Mouse (Mus musculus): Measurements from ENCODE around the gene E2f2. TPM values are rescaled to one million over a fixed set of nuclear protein-coding genes. Genes with fewer than 3 reads are reported as not detected.

The E2f2 gene
- polyA plus RNA-seq, 1 experiment from 2014 or later: 8.1 TPM

DNA sequence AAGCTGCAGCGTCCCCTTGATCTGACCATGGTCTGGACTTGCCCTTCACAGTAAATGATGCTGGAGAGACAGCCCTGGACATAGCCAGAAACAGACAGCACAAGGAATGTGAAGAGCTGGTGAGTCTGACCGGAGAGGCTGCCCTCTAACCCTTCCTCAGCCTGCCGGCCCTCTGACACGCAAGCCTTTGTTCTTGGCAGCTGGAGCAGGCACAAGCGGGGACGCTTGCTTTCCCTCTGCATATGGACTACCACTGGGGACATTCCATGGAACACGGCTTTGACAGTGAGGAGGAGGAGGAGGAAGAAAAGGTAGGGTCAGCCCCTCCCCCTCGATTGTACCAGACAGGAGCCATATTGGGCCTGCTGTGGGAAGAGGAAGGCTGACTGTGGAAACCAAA, 68.8 kb downstream of the E2f2 start:
- ATAC-seq: no peak
- Histone ChIP-seq H3K36me3 (0 out of 2 replicates have a peak, but pooled peaks cover 13% of the 10 kb centered on the region), H3K4me2 (replicated peaks) (no peak overlapping the region), H3K4me1 (replicated peaks) (peaks cover 10% of the 10 kb centered on the region; the same call in 1 of the 2 replicates), H3K9ac (no peak overlapping the region), H3K9me3 (no peaks in the 10 kb centered on the region), H3K27me3 (replicated peaks) (peaks cover 9% of the 10 kb centered on the region; the same call in 1 of the 2 replicates), H3K27ac (no peak overlapping the region), H3K4me3 (replicated peaks) (no peak overlapping the region)
- 75% methylated on average over 8 of the region's 8 CpGs for WGBS

DNA sequence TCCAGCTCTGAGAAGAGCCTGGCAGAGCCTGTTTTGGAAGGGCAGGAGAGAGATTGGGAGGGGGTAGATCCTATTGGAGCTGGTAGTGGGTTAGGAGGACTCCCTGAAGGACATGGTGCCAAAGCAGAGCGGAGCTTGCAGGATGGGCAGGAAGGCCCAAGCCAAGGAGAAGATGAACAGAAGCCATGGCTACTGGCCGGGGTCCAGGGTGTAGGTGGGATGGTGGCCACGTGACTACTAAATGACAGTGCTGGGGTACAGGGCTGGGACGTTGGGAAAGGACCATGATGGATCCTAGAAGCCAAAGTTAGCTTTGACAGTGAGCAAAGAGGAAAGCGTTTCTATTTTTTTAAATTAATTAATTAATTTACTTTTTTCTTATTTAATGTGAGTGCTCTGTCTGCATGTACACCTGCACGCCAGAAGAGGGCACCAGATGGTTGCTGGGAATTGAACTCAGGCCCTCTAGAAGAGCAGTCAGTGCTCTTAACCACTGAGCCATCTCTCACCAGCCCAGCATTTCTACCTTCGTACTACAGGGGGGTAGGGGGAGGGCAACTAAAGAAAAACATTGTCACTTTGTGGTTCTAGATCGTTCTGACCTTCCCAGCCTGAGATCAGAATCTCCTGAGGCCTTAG, 70.0 kb downstream of the E2f2 start:
- H3K27me3 ChIP-seq (replicated peaks): peaks cover 9% of the 10 kb centered on the region
- H3K36me3 ChIP-seq: 0 out of 2 replicates have a peak, but pooled peaks cover 13% of the 10 kb centered on the region
- WGBS: 50% methylated on average over 8 of the region's 8 CpGs

DNA sequence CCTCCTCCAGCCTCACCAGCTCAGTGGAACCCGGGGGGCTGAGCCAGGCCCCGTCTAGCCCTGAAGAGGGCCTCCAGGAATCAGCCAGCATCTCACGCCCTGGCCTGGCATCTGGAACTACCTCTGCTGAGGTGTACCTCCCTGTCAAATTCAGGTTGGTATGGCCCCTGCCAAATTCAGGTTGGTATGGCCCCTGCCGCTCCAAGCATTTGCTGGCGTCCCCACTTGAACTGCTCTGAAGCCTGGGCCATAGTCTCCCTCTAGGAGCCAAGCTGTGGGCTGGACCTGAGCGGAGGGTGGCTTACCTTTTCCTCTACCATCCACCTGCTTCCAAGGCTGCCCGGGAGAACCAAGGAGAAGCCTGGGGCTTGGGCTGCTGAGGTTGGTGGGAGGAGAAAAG, 70.5 kb downstream of the E2f2 start:
- 0 out of 2 replicates have a peak, but pooled peaks cover 13% of the 10 kb centered on the region for H3K36me3 ChIP-seq
- H3K9me3 ChIP-seq: no peaks in the 10 kb centered on the region
- no peak overlapping the region for H3K4me3 ChIP-seq (replicated peaks)
- no peak for ATAC-seq
- H3K4me2 ChIP-seq (replicated peaks): no peak overlapping the region
- no peak overlapping the region for H3K27ac ChIP-seq
- H3K4me1 ChIP-seq (replicated peaks): peaks cover 27% of the 10 kb centered on the region
- 84% methylated on average over 7 of the region's 7 CpGs for WGBS
- H3K27me3 ChIP-seq (replicated peaks): peaks cover 14% of the 10 kb centered on the region
- no peak overlapping the region for H3K9ac ChIP-seq

More for the DNA sequence above, 70.0 kb downstream of the E2f2 start:
- no peak for ATAC-seq
- Histone ChIP-seq H3K9me3 (no peaks in the 10 kb centered on the region), H3K4me1 (replicated peaks) (peaks cover 22% of the 10 kb centered on the region), H3K9ac (no peak overlapping the region), H3K4me2 (replicated peaks) (no peak overlapping the region), H3K27ac (no peak overlapping the region), H3K4me3 (replicated peaks) (no peak overlapping the region)

DNA sequence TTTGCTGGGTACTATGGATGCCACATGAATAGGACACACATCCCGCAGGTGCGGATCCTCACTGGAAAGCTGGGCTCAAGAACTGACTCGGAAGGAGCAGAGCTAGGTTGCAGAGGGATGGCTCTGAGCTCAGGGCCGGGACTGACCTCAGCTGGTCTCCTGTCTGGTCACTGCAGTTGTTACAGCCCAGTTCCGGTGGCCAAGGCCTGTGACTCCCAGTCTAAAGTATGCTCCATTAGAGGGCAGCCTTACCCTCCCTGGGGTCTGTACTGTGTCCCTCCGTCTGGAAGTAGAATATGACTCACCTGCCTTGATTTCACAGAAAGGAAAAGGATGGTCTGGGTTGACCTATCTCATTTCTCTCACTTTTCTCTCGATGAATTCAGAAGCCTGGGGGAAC, 72.0 kb downstream of the E2f2 start:
- WGBS: 69% methylated on average over 7 of the region's 7 CpGs
- Histone ChIP-seq H3K4me3 (replicated peaks) (no peak overlapping the region), H3K4me1 (replicated peaks) (peaks cover 33% of the 10 kb centered on the region), H3K4me2 (replicated peaks) (no peak overlapping the region), H3K9me3 (no peaks in the 10 kb centered on the region), H3K27ac (no peak overlapping the region), H3K9ac (no peak overlapping the region), H3K36me3 (0 out of 2 replicates have a peak, but pooled peaks cover 13% of the 10 kb centered on the region), H3K27me3 (replicated peaks) (peaks cover 12% of the 10 kb centered on the region)
- no peak for ATAC-seq

Other genes starting within 250 kb of the E2f2 start
- gene Hmgcl, start 225.9 kb upstream of the E2f2 start, polyA plus RNA-seq (2015; fragmentation: Nextera tagmentation; extraction: Ambion mirVana): 105 and 113 TPM in 2 replicates
- 82.5 and 108 TPM in 2 replicates for gene Gale, start 208.7 kb upstream of the E2f2 start, polyA plus RNA-seq (2015; fragmentation: Nextera tagmentation; extraction: Ambion mirVana)
- gene Lypla2, start 199.8 kb upstream of the E2f2 start, polyA plus RNA-seq (2015; fragmentation: Nextera tagmentation; extraction: Ambion mirVana): 99.4 and 108 TPM in 2 replicates
- 51.6 TPM in 2 replicates for gene Pithd1, start 185.1 kb upstream of the E2f2 start, polyA plus RNA-seq (2015; fragmentation: Nextera tagmentation; extraction: Ambion mirVana)
- 34.3 and 34.4 TPM in 2 replicates for gene Eloa, start 150.6 kb upstream of the E2f2 start, polyA plus RNA-seq (2015; fragmentation: Nextera tagmentation; extraction: Ambion mirVana)
- gene Rpl11, start 119.0 kb upstream of the E2f2 start, polyA plus RNA-seq (2015; fragmentation: Nextera tagmentation; extraction: Ambion mirVana): 464 and 472 TPM in 2 replicates
- gene Id3, start 28.9 kb upstream of the E2f2 start, polyA plus RNA-seq (2015; fragmentation: Nextera tagmentation; extraction: Ambion mirVana): 269 and 285 TPM in 2 replicates
- 4.6 and 5.4 TPM in 2 replicates for gene Asap3, start 34.0 kb downstream of the E2f2 start, polyA plus RNA-seq (2015; fragmentation: Nextera tagmentation; extraction: Ambion mirVana)
- 18.3 and 19.0 TPM in 2 replicates for gene Tcea3, start 75.3 kb downstream of the E2f2 start, polyA plus RNA-seq (2015; fragmentation: Nextera tagmentation; extraction: Ambion mirVana)
- gene Zfp46, start 112.3 kb downstream of the E2f2 start, polyA plus RNA-seq (2015; fragmentation: Nextera tagmentation; extraction: Ambion mirVana): 16.0 and 16.8 TPM in 2 replicates
- gene Hnrnpr, start 138.5 kb downstream of the E2f2 start, polyA plus RNA-seq (2015; fragmentation: Nextera tagmentation; extraction: Ambion mirVana): 128 and 129 TPM in 2 replicates

Data from intestine, embryonic 15.5 days (tissue).